Mouse (Mus musculus): ENCODE measurements around the gene Scmh1. TPM values are rescaled to one million over a fixed set of nuclear protein-coding genes. Genes with fewer than 3 reads are reported as not detected.

The Scmh1 gene
- total RNA-seq, 2 experiments from 2014 or later: 60.9 to 62.2 TPM

DNA sequence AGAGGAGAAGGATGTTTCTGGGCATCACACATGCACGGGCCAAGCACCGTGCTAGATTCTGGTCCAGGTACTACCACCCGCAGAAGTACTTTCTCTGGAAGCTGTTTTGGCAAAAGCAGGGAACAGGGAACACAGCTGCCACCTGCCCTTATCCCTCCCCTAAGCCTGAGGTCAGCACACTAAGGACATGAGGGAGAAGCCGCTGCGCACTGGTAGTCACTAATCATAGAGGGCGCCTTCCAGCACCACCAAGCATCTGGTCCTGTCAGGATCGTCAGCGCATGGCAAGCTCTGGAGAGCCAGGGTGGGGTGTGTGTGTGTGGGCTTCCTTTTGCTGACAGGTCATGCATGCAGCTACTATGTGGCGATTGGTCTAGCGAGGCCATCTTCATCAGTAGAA, 133.6 kb downstream of the Scmh1 start:
- no peak for DNase-seq (ENCODE audit: low spot score in 2 of 2)

GRCm38 (mm10) chr4:120544896-120545295, 139.8 kb downstream of the Scmh1 start:
- DNase-seq (ENCODE audit: low spot score in 2 of 2): no peak

DNA sequence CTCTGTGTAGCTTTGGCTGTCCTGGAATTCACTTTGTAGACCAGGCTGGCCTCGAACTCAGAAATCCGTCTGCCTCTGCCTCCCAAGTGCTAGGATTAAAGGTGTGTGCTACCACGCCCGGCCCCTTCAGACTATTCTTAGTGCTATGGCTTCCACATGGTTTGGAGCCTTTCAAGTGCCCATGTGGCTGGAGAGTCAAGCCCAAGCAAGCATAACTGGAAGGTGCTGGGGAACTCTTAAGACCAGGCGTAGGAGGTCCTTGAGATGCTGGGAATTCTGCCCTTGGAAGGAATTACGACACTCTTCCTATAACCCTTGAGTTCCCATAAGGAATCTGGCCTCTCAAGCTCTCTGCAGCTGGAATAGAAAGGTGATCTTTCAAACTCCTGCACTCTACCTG, 151.5 kb downstream of the Scmh1 start:
- DNase-seq (ENCODE audit: low spot score in 2 of 2): no peak

GRCm38 (mm10) chr4:120565726-120566125, 160.6 kb downstream of the Scmh1 start:
- DNase-seq (ENCODE audit: low spot score in 2 of 2): no peak

- DNase-seq (ENCODE audit: low spot score in 2 of 2): no peak
Measured at GRCm38 (mm10) chr4:120568005-120568404, 162.9 kb downstream of the Scmh1 start.

- no peak for DNase-seq (ENCODE audit: low spot score in 2 of 2)
Measured at GRCm38 (mm10) chr4:120569025-120569424, 163.9 kb downstream of the Scmh1 start.

DNA sequence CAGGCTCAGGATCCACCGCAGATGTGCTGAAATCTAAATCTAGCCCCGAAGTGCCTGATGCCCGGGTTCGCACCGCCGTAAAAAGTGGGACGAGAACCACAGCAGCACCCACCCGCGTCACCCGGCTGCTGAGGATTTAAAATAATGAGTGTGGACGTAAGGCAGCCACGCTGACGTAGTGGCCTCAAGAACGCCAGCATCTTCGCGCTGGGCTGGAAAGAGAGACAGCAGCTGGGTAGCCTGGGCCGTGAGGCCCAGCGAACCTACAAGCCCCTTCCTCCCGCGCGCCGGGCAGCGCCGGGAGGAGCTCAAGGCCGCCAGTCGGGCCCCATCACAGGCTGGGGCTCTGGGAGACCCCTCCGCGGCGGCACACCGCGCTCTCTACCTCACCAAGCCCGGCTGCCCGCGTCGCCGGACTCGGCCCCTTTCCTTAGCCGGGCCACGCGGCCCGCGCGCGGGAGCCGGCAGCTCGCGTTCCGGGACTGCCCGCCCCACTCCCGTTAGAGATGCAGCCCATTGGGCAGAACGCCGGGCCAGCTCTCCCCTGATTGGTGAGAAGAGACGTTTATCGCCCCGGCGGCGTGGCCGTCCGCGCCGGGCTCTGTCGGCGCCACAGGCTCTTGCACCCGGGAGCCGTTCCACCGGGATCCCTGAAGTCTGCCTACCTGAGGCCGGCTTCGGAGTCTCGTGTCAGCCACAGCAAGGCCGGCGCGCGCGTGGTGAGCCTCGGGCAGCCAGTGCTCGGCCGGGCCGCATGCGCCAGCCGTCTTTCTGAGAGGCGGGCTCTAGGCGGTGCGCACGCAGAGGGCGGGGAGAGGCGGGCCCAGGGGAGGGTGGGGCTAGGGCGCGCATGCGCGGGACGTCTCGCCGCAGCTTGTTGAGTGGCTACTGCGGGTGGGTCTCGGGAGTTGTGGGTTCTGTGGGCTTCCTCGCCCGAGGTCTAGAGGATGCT, 164.7 kb downstream of the Scmh1 start, which contains the start of gene Ctps:
Gene Ctps, minus strand, starts transcription at position 791 of the 952 bp plus-strand sequence.
- peak; percentile 91 to 92 for DNase-seq (ENCODE audit: low spot score in 2 of 2)

DNA sequence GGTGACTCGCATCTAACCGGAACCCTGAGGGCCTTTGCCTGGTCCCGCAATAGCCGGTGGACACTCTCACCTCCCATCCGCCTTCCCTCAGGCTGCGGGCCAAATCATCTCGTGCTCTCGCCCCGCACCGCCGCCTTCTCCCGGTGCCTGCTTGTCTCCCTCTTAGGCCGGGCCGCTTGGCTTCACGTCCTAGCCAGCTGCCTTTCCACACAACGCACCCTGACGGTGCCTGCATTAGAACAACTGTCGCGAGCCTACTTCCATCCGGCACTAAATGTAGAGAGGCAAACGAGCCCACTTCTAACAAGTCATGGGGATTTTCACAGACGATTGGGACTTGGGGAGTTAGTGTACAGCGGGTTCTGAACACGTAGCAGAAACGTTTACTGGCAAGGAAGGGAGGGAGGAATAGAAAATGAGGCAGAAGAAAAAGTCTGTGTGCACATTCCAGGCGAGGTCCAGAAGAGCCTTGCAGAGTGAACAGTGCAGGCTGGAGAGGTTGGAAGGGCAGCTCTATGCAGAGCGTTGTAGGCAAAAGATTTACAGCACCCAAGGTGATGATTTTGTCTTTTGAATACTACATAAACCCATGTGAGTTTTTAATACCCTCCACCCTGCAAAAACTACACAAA, 165.5 kb downstream of the Scmh1 start:
- DNase-seq (ENCODE audit: low spot score in 2 of 2): no peak

- DNase-seq (ENCODE audit: low spot score in 2 of 2): no peak
Measured at GRCm38 (mm10) chr4:120571070-120571464, 166.0 kb downstream of the Scmh1 start.

- DNase-seq (ENCODE audit: low spot score in 2 of 2): no peak
Measured at GRCm38 (mm10) chr4:120571691-120572090, 166.6 kb downstream of the Scmh1 start.

Other genes starting within 250 kb of the Scmh1 start
- gene Edn2, start 244.1 kb upstream of the Scmh1 start, total RNA-seq (2021): not detected
- gene Foxo6, start 117.9 kb upstream of the Scmh1 start, total RNA-seq (2021): 1 to 10 TPM; 4.4 to 4.5 TPM
- under 1 TPM; 0.45 to 0.56 TPM for gene Slfnl1, start 127.0 kb downstream of the Scmh1 start, total RNA-seq (2021)
- 10 to 100 TPM; 30.3 to 34.3 TPM for gene Ctps, start 165.0 kb downstream of the Scmh1 start, total RNA-seq (2021)
- gene Gm8439, start 183.5 kb downstream of the Scmh1 start, total RNA-seq (2021): not detected

All from adrenal gland, postnatal 4 days (tissue).